Mouse (Mus musculus) Muller cell, postnatal 12 days (primary cell): ENCODE data around the gene Dgat2.

Experiments
- DNase-seq: peaks from one replicate; pipeline ENCODE4 v3.0.0-alpha.2; 2015; ENCODE audit errors: inconsistent ontology term

The Dgat2 gene

DNA sequence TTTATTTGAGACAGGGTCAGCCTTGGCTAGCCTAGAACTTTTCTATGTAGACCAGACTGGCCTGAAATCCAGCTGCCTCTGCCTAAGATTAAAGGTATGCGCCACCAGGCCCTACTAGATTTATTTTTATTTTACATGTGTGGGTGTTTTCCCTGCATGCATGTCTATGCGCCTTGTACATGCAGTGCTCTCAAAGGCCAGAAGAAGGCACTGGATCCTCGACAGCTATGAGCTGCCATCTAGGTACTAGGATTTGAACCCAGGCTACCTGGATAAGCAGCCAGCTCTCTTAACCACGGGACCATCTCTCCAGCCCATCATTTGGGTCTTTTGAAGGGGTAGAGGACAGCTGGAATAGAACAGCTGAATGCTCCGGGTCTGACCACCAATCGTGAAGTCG is 20.1 kb downstream of the Dgat2 start:
- DNase-seq, result no peak

DNA sequence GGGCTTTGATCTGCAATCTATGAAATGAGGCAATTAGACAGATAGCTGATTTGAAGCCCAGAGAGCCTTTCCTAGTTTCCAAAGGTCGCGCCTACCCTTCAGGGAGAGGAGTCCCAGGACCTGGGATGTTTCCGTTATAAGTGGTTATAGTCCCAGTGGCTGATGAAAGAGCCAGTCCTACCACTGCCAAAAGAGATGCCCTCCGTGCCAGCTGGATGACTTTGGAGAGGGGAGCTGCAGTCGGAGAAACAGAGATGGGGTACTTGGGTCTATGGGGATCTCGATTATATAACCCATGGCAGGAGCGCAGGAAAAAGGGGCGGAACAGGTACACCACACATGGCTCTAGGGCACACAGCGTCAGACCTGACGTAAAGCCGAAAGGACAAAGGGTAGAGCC is 20.6 kb downstream of the Dgat2 start:
- DNase-seq, result no peak

DNA sequence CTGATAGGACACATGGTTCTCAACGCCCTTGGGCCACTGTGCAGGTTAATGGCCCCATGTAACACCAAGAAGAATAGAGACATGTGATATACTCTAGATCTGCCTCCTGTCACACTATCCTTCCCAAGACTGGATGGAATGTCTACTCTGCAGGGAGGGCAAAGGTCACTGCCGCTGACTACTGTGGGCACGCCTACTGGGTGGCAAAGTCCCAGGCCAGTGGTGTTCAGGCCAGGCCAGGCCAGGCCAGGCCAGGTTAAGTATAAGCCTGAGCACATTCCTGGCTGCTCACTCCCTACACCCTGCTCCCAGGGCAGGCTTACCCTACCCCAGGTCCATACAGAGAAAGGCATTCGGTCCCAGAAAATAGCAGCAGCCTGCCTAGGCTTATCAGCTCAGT is 21.0 kb downstream of the Dgat2 start:
- DNase-seq, result no peak

DNA sequence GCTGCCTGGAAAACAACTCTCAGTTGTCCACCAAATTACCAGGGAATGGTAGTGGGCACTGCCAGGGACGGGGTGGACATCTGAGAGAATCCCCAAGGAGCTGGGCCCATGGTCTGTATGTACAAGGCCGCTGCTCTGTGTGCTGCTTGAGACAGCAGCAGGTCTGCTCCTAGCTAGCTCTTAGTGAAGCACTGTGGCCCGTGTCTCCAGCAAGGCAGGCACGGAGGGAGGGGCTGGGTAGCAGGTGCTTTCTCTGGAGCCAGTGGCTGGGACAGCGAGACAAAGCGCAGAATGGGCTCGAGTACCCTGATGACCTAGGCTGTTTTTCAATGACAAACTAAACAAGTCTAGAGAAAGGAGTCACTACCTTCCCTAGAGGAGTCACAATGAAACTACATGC is 21.5 kb downstream of the Dgat2 start:
- no peak for DNase-seq

DNA sequence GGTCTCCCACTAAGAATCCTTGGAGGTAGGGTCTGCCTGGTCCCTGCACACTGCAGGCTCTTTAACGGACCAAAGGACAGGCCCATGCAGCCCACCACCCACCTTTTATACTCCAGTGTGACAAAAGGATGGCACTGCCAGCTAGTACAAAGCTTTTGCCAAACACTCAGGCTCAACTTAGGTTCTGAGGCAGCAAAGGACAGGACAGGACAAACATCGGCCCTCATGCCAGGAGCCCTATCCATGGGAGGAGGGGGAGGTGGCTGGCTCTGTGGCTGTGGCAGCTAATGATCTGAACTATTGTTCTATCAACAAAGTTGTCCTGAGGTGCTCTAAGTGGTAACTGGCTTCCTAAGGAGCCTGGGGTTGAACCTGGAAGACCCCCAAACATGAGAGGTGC is 23.1 kb downstream of the Dgat2 start:
- DNase-seq, result no peak

DNA sequence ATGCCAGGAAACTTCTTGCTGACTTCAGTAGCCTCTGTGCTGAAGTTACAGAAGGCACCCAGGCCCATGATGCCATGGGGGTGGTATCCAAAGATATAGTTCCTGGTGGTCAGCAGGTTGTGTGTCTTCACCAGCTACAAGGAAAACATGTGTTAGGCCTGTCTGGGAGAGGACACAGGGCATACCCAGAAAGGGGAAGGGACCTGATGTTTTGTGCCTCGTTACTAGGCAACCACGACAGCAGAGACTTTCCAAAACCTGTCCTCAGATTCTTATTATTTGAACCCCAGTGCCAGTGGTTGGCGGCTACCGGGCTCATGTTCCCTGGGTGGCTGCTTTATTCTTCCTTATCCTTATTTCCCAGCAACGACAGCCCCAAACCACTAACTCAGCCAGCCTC is 23.6 kb downstream of the Dgat2 start:
- no peak for DNase-seq

DNA sequence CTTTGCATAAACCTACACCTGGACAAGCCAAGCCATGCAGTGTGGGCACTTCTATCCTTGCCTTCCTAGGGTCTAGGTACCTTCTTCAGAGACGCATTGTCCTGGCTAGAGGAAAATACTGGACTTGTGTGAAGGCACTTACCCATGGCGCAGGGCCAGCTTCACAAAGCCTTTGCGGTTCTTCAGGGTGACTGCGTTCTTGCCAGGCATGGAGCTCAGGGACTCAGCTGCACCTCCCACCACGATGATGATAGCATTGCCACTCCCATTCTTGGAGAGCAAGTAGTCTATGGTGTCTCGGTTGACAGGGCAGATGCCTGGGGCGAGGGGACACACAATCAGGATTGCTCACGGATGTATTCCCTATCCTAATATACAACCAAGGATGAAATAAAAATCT is 24.5 kb downstream of the Dgat2 start:
- DNase-seq, result no peak

DNA sequence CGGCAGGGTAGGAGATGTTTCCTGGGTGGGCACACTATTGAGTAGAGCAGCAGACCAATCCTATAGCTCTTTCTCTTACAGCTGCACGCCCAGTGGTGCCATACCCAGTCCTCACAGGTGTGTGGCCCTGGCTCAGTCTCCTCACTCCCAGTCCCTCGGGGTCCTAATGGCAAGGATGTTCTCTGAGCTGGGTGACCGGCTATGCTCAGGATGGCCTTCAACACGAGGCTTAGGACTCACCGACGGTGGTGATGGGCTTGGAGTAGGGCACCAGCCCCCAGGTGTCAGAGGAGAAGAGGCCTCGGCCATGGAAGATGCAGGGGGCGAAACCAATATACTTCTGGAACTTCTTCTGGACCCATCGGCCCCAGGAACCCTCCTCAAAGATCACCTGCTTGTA is 25.8 kb downstream of the Dgat2 start:
- DNase-seq, result no peak

DNA sequence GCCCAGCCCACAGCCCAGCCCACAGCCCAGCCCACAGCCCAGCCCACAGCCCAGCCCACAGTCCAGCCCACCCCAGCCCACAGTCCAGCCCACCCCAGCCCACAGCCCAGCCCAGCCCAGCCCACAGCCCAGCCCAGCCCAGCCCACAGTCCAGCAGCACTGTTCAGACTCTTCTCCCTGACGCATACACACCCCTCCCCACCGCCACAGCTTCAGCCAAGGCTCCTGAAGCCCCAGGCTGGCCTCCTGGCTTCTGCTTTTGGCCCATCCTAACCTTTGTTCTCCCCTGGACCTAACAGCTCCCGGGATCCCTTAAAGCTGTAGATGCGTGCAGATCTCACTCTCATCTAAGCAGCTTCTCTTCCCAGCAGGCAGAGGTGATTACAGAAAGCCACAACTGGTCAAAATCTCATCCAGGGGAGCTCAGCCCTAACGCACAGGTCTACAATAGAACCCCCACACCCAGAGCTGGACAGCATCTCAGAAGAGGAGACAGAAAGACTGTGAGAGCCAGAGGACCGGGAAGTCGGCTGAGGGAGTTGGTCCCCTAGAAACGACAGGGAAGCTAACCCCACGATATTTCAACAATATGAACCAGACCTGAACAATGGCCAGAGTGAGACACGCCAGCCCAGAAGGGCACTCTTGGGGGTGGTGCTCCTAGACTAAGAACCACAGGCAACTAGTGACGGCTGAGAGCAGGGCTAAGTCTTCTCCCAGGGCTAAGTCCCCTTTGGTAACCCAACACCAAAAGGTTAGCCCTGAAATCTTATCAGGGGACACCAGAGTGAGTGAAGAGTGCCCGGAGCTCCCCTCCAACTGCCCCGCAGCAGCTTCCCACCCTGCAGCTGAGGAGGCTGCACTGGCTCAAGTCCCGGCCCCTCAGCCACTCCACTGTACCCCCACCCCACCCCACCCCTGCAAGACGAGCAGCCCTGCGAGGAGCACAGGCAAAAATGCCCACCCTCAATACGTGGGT is 26.9 kb downstream of the Dgat2 start:
- DNase-seq, result peak; percentile 76

DNA sequence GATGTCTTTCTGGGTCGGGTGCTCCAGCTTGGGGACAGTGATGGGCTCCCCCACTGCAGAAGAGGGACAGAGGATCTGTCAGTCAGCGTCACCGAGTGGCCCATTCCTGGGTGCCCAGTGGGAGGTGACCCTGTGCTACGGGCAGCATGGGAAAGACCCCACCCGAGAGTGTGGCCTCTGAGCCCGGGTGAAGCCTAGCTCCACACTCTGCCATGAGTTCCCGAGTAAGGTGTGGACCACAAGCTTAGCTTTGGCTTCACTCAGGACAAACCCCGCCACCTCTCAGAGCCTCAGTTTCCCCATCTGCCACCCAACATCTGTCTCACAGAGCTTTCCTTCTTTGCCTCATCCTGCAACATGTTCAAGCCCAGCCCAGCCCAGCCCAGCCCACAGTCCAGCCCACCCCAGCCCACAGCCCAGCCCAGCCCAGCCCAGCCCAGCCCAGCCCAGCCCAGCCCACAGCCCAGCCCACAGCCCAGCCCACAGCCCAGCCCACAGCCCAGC is 27.8 kb downstream of the Dgat2 start:
- DNase-seq, result no peak

DNA sequence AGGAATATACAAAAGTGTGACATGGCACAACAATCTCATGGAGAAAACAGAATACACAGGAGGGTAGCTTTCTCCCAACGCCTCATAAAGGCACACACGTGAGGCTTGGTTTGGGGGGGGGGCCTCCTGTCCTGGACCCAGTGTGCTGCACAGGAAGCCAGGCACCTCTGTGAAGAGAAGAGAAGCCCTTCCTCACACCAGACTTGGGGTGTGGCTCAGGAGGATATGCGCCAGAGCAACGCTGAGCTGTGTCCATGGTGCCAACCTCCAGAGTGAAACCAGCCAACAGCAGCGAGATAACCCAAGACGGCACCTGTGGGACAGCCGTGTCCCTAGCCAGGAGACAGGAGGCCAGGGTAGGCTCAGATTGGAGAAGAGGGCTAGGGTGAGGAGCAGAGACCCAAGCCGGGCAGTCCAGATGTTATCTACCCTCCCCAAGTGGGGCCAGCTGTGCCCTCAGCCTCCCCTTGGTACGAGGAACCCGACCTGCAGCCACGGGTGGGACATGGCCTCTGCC is 28.8 kb downstream of the Dgat2 start:
- no peak for DNase-seq

DNA sequence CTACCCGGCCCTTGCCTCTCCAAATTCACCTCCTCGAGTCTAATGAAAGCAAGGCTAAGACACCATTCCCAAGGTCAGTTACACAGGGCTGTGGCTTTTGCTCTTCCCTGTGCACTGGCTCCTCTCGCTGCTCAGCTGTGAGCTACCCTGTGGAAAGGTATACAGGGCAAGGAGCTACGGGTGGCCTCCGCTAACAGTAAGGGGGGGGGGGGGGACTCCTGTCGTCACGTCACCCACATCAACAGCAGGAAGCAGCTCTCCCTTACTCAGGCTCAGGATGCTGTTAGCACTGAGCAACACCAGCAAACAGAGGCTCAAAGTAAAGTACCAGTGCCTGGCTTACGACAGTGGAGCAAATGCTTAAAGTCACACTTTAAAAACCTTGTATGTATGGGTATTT is 29.8 kb downstream of the Dgat2 start:
- DNase-seq, result no peak

DNA sequence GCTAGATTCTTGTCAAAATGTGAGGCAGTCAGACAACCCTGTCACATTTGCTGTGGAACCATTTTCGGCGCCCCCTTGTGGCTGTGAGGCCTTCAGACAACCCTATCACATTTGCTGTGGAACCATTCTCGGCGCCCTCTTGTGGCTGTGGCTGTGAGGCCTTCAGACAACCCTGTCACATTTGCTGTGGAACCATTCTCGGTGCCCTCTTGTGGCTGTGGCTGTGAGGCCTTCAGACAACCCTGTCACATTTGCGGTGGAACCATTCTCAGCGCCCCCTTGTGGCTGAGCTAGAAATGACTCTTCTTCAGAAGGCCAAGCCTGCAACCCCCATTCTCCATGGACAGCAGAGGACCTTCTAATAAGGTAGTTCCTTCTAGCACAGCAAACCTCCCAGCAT is 31.2 kb downstream of the Dgat2 start:
- peak; percentile 92 for DNase-seq

DNA sequence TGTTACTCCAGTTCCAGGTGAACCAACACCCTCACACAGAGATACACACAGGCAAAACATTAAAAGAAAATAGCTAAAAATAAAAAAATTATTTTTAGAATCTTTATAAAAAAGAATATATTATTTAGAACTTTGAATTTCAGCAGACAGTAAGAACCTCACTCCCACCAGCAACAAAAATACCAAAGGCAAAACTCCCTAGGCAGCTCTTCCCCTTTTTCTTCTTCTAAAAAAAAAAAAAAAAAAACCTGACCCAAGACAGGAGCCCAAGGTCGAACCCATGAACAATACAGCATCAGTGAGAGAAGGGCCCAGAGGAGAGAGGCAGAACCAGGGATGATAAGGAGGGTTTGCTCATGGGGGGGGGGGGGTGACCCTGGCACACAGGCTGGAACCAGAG is 33.5 kb downstream of the Dgat2 start:
- no peak for DNase-seq

DNA sequence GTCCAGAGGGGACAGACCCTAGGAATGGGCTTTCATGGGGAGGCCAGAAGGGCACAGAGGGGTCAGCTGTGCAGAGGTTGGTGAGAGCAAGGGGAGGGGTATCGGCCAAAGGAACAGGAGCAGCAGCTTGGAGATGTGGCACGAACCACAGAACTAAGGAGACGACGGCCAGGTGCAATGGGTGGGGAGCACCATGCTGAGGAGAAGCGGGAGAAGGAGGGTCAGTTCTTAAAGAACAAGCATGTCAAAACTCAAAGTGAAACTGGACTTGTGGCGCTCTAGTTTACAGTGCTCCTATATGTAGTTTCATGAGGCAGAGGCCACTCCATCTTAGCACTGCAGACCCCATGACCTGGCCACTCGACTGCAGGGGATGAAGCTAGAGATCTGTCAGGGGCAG is 35.0 kb downstream of the Dgat2 start:
- no peak for DNase-seq

DNA sequence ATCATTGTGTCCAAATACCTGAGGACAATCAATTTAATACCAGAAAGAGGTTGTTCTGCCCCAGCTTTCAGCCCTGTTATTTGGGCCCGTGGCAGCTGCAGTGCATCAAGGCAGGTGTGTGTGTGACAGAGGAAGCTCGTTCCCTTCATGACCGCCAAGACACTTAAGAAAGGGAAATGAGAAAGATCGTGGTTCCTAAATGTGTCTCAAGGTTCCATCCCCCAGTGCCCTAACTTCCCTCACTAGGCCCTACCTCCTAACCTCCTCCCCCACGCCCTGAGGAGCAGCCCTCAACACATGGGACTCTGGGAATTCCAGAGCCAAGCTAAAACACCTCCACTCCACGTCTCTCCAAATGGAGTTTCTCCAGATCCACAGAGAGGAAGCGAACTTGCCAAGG is 35.6 kb downstream of the Dgat2 start:
- no peak for DNase-seq

DNA sequence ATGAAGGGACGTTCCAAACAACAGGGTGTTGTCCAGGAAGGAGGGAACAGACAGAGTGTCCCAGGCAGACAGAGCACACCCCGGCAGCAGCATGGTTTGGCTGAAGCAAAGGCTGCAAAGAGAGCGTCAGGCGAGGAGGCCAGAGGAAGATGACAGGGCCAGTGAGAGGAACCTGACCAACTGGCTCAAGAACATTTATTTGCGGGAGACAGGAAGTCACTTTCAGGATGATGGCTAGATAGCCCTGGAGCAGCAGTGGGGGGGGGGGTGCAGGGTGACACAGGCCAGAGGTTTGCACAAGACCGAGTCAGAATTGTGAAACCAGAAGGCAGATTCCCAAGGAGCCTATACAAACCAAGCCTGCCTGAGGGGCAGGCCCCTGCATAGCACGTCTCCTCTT is 36.5 kb downstream of the Dgat2 start:
- DNase-seq, result no peak

DNA sequence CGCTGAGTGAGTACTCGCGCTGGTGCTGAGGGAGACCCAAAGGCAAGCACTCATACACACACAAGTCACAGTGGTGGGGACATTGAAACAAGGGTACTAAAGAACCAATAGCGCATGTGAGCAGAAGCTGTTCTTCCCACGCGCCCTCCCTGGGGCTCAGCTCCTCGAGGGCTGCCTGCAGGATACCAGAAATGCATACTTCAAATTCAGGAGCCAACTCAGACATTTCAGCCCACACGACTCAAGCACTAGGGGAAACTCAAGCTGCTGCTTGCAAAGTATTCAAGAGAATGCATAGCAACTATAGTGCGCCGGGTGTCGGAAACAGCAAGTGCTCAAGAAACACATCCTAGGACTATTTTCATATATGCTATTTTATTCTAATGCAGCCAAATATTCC is 37.9 kb downstream of the Dgat2 start:
- DNase-seq, result no peak

DNA sequence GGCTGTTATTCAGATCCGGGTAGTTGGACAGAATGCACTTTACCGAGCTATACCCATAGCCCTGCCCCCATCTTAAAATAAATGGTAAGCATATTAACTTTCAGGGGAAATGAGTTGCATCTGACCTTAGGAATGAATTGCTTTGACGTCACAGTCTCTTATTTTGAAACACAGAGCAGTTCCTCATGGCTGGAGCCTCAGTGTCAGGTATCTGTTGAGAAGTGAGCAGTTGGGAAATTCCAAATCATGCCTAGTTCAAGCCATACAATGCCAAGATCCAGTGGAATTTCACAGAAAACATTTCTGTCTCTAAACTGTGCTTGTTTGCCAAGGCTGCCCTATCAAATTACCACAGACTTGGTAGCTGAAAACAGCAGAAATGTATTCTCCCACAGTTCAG is 39.3 kb downstream of the Dgat2 start:
- peak; percentile 40 for DNase-seq

DNA sequence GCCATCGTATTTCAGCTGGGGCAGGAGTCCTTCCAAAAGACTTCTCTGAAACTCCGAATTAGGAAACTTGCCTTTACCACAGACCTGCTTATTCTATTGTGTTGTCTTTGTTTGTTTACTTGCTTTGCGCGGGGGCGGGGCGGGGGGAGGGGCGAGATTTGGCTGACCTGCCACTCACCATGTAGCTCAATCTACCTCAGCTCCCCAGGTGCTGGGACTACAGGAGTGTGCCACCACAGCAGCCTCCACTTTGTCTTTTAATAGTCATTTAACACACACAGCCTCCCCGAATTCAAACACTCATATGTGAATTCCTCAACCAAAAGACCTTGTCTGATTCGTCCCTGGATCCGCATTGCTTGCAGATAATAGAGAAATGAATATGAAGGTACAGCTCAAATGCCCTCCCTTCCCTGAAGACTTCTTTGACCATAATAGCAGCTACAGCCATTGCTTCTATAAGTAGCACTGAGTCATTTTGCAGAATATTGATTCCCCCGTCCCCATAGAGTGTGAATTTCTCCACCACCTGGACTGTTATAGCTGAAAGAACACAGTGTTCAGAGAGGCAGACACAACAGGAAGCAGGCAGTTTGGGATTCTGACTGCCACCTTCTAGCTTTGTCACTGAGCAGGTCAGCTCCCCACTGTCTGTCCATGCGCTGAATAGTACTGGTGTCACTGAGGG is 40.5 kb downstream of the Dgat2 start:
- no peak for DNase-seq

DNA sequence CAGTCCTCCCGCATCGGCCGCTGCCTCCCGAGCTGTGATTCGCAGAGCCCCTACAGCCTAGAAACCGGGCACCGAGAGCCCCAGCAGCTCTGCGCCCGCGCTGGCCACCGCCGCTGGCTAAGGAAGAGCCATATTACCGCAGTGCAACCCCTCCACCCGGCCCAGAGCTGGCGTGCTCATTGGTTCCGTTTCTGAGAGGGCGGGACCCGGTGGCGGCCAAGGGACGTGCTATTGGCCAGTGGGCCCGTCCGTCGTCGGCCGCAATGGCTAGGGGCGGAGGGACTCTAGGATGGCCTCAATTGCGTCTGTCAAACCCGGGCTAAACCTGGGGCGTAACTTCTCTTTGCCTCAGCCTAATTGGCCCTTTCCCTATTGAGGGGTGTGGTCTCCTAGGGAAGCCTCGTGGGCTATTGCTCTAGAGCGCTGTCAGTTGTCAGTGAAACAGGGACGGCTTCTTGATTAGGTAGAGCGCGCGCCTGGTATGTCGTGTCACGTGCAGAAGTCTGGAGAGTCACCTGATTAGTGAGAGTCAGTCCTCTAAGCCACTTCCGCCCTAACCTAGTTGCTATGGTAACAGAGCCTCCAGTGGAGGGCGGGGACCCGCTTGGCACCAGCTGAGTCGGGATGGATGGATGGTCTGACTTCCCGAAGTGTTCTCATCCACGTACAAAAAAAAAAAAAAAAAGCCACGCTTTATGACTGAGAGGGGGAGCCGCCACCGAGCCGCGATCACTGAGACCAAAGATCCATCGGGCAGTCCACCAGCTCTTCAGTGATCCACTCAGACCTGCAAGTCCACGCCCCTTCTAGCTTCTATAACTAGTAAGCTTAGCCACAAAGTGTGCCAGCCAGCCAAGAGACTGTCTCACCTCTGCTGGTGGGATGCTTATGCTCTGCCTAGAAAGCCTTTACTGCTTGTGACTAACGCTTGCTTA is 41.3 kb downstream of the Dgat2 start, which contains the start of gene Uvrag:
Gene Uvrag, minus strand, starts transcription at position 158 of the 935 bp plus-strand sequence.
- peak; percentile 100 for DNase-seq

DNA sequence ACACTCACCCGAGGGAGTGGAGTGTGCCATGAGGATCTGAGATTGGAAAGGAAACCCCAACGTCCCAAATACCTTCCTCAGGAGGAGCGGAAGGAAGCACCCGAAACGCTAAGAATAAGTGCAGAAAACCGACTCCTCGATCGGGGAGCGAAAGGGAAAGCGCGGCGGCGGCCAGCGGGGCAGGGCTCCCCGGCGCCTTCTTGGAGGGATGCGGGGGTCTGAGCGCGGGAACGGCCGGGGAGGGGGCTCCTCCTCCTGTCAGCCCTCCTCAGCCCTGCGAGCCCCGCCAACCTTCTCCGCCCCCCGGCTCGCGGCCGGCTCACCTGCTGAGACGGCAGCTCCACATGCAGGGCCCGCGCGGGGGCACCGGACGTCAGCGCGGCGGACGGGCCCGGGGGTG is 42.0 kb downstream of the Dgat2 start:
- DNase-seq, result no peak
